Mouse (Mus musculus) natural killer cell, adult 2 months (primary cell): Measurements from ENCODE around the gene Zfp81.
"Not testable (repeated sequence)": the region's sequence is repeated elsewhere in the genome, so short reads cannot be mapped to it uniquely, and the experiment has no call there.

Experiments used
- DNase-seq, 2 experiments: peaks; one replicate each; pipeline ENCODE4 v3.0.0; 2022; ENCODE audit warnings: low spot score in 2 of 2

The Zfp81 gene

DNA sequence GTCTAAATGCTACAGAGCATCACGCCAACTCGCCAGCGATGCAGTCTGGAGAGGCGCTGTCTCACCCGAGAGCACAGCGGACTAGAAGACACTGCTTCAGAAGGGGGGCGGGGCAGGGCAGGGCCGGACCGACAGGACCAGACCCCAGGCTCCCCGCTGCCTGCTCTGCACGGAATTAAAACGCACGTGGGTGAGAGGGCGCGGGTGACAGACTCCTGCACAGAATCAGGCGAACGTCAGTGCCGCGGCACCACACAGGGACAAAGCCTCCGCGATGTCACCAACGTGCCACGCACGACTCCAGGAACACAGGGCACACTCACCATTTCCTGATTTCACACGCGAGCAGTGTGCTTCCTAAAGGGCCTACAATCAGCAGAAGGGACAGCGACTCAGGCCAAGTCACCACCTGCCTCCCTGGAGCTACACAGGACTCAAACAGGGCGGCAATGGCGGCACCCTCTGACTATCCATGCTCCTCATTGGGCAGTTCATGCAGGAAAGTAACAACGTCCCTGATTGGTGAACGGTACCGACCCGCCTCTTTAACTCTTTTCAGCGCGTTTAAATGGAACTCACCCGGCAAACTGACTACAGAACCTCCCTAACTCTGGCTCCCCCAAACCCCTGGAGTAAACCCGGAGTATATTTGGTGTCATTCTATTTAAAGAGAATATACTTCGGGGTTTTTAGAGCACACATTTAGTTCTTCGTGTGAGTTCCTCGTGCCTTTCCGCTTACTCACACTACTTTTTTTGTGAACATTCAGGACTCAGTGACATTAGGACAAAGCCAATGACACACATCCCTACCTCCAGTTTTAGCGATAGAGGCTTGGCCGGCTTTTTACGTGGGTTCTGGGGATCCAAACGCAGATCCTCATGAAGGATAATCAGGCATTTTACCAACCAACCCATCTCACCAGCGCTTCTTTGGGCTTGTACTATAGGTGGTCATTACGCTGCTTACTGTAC is at the start of gene Zfp81:
Gene Zfp81 (minus strand): TSS at position 468 of the 974 bp plus-strand sequence.
- peak; percentile 79 to 84 for DNase-seq

GRCm38 (mm10) chr17:33394182-33395034 is 35.7 kb upstream of the Zfp81 start, which contains the start of gene Zfp101:
Gene Zfp101, minus strand, starts transcription at chr17:33394641.
- peak; percentile 83 to 88 for DNase-seq

GRCm38 (mm10) chr17:33392271-33392670 is 33.6 kb upstream of the Zfp81 start:
- no peak for DNase-seq

DNA sequence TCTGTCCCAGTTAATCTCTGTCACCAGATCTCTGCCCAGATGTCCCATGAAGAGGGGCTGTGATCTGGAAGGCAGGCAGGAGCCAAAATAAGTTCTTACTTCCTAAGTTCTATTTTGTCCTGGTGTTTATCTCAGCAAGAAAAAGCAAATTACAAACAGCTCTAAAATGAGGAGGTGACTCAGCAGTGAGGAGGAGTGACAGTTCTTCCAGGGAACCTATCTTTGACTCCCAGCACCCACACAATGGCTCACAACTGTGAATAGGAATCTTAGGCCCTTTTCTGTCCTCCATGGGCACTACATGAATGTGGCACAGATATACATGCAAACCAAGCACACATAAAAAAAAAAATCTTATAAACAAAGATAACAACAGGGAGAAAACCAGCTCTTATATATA is 27.0 kb upstream of the Zfp81 start:
- no peak for DNase-seq

- no peak for DNase-seq
Observed at GRCm38 (mm10) chr17:33372795-33373194, 14.1 kb upstream of the Zfp81 start.

GRCm38 (mm10) chr17:33352981-33353380 is 5.7 kb downstream of the Zfp81 start:
- no peak for DNase-seq

DNA sequence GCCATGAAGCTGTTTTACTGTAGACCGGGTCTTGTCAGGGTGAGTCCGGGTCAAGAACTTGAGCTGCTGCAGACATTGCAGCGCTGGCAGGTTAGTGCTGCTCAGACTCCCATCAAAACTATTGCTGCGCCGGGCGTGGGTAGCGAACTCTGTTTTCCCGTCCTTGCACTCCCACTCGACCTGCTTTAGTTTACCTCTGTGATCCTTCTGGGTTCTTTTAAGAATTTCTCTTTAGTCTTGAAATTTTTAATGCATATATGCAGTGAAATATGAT is 68.9 kb downstream of the Zfp81 start:
- not testable (repeated sequence) for DNase-seq

DNA sequence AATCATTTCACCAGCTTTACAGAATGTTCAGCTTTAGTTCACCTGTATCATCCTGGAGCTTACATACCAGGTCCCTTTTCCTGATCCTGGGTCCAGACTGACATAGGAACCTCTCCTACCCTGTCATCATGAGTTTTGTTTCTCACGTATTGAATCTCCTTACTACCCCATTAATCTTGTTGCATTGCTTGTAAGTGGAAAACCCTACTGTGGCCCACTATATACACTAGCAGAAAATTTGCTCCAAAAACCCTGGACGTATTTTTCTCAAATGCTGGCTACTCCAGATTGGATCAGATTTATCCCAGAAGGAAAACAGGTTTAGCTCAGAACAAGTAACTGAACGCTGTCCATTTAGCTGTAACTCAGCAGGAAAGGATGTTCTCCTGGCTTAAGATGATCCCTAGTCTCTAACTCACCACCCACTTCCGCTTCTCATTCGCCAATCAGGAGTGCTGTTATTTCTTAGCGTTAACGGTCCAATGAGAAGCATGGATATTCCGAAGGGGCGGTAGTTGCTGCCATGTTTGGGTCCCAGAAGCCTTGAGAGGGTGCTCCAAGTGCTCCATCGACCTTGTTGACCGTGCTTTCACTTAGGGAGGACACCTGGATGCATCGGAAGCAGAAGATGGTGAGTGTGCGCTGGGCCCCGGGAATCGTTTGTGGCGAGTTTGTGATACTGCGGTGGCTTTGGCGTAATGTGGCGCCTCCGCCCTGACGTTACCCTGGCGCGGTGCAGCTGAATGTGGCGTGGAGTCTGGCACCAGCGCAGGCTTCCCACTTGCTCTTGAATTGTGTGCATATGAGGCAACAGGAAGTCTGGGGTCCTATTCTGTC is 69.4 kb downstream of the Zfp81 start, which contains the start of gene Zfp955b:
Gene Zfp955b (plus strand): TSS at position 506 of the 837 bp plus-strand sequence.
- not testable (repeated sequence) for DNase-seq
